Mouse (Mus musculus): ENCODE data around the gene Thbs4. TPM values are rescaled to one million over a fixed set of nuclear protein-coding genes. Genes with fewer than 3 reads are reported as not detected.

Gene Thbs4
- total RNA-seq, 4 experiments from 2014 or later = 16.2 to 32.8 (median 25.5) TPM

DNA sequence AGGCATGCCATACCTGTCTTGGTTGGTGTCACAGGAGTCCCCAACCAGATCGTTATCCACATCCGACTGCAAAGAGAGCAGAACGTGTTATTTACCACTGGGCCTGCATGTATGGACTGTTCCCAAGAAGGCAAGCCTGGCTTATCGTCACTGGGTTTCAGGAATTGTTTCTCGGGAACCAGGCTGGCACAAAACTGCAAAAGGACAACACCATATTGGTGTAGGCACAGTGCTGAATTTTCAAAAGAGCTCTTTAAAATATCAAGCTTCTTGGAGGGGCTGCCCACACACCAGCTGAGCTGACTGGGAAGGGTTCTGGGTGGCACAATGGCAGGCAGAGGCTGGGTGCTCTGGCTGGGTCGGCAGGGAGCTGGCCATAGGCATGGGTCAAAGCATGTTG lies 34.1 kb downstream of the Thbs4 start:
- DNase-seq (ENCODE audit: low spot score in 2 of 2) = peak; percentile 60 to 67

DNA sequence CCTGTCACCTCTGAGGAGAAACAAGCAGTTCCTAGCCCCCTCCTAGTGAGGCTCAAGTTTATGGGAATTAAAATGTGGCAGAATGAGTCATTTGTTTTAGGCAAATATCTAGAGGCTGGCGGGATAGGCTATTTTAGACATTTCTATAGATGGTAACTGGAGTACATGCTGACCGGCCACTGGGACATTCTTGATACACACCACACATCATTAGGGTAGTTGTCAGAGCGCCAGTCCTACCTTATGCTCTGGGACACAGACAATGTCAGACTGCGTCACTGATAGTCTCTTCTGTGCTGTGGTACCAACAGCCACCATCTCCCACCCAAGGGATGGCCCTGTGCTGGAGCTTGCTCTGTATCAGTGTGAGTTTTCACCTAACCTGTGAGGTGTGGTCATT lies 35.5 kb downstream of the Thbs4 start:
- DNase-seq (ENCODE audit: low spot score in 2 of 2) = no peak

DNA sequence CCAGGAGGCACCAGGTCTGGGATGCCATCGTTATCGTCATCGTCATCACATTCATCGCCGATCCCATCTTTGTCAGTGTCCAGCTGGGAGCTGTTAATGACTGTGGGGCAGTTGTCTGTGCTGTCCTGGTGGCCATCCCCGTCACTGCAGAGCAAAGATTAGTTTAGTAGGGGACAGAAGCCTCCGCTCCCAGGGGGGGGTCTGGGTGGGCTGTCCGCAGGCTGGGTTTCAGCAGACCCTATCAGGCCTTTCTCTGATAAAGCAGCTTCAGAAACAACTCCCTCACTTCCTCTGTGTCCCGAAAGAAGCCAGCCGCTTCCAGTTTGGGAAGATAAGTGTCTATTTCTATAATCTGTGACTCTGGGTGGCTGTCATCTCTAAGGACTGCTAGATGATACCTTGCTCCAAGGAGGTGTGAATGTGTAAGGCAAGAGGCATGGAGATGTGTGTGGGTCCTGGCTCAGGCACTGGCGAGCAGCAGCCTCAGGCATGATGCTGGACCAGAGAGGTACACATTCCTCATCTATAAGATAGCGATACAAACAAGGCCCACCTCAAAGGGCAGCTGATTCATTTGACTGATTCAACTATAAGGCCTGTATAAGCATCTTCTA lies 36.5 kb downstream of the Thbs4 start:
- DNase-seq (ENCODE audit: low spot score in 2 of 2) = no peak

DNA sequence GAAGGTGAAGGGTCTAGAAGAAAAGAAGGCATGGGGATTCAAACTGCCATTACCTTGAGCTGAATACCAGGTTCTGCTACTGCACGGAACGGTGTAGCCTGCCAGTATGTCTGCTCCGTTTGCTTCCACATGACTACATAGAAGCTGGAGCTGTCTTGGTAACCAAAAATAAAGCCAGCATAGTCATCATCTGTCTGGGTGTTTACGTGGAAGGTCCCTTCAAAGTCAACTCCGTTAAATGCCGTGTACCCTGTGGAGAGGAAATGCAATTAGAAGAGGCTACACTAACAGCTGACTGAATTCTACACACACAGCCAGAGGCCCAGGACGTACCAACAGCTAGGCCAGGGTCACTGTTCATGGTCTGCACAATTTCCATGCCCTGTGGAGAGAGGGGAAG lies 39.6 kb downstream of the Thbs4 start:
- no peak for DNase-seq (ENCODE audit: low spot score in 2 of 2)

DNA sequence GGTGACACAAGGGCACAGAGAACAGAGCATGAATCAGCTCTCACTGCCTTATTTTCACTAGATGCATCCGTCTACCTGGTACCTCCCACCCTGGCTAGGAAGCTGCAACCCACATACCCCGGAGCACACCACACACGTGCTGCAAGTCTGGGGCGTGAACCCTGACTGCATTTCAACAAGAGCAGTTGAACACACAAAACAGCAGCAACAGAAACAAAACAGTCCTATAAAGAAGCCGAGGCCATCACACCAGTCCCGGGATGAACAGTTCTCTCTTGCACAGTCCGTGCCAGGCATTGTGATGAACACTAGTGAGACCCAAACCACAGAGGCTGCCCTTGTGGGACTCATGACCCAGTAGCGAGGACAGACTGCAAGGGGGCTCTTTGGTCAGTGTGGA lies 40.9 kb downstream of the Thbs4 start:
- no peak for DNase-seq (ENCODE audit: low spot score in 2 of 2)

DNA sequence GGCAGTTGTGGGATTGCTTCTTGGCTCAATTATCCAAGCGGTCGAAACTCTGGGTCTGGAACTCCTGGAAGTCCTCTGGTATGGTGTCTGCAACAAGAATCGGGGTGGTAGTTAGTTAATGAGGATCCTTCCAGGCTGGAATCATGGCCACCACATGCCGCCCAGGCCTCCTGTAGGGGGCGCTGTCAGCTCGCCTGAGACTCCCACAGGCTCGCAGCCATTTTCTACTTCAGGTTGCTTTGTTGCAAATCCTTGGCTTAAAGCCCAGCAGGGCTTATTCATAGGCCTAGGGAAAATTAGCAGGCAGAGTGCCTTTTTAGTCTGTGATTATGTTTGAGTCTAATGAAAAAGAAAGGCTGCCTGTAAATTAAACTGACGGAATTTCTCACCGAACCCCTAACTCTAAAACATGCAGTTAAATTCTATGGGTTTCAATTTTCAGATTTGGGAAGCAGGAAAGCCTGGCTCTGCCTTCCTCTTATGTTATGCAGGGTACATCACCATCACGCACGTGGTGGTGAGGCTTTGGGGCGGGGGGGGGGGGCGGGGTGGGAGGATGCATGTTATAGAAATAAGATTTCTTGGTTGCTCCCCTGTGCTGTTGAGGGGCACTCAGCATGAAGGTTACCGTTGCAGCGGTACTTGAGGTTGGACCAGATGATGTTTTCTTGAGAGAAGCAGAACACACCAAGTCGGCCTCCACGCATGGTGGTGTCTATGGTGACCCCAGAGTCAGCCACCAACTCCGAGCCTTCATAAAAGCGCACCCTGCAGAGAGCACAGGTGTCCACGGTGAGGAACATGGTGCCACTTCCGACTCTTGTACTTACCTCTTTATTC lies 42.7 kb downstream of the Thbs4 start:
- DNase-seq (ENCODE audit: low spot score in 2 of 2) = peak; percentile 93 to 97

DNA sequence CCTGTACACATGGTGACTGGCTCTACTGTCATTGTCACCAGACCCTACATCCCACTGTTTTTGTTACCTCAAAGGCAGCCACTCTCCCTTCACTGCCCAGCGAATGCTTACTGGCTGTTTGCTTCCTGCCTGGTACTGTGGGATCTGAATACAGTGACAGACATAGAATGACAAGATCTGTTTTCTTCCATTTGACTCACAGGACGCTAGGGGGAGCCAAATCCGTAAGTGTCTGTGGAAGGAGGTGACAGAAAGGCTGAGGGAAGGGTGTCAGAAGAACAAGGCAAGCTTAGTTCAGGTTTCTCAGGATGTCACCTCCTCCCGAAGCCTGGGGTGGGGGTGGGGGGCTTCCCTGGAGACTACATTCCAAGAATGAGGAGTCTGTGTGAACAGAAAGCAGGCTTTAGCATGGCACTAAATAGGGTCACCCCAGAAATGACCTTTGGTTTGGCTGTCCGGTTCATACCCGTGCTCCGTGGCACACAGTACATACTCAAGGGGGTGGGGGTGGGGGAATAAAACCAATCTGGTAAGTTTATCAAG lies 43.6 kb downstream of the Thbs4 start:
- peak; percentile 74 to 77 for DNase-seq (ENCODE audit: low spot score in 2 of 2)

DNA sequence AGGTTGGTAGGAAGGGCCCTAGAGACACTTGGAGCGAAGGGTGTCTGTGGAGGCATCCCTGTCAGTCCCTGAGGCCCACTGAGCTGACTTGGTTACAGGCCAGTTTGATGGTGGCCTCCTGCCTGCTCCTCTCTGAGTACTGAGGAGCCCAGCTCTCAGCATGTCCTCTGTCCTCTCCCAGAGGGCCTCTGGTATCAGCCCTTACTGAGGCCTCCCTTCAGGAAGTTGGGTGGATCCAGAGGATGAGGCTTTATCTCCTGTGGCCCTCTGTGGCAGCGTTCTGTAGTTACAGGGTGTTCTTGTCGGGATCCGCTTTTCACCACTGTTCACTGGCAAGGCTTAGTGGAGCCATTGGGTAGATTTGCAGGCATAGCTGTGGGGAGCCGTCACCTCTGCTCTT lies 51.3 kb downstream of the Thbs4 start:
- no peak for DNase-seq (ENCODE audit: low spot score in 2 of 2)

DNA sequence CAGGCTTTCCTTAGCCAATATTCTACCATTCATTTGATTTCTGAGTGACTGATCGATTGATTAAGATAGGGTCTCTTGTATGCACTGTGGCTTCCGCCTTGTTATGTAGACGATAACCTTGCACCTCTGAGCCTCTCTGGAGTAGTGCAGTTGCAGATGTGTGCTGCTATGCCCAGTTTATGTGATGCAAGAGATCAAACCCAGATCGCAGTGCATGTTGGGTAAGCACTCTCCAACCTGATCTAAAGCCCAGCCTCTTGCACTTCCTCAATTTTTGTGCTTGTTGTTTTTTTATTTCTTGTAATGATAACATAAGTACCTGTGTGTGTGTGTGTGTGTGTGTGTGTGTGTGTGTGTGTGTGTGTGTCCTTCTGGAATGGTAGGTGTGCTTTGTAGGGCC lies 51.7 kb downstream of the Thbs4 start:
- no peak for DNase-seq (ENCODE audit: low spot score in 2 of 2)

DNA sequence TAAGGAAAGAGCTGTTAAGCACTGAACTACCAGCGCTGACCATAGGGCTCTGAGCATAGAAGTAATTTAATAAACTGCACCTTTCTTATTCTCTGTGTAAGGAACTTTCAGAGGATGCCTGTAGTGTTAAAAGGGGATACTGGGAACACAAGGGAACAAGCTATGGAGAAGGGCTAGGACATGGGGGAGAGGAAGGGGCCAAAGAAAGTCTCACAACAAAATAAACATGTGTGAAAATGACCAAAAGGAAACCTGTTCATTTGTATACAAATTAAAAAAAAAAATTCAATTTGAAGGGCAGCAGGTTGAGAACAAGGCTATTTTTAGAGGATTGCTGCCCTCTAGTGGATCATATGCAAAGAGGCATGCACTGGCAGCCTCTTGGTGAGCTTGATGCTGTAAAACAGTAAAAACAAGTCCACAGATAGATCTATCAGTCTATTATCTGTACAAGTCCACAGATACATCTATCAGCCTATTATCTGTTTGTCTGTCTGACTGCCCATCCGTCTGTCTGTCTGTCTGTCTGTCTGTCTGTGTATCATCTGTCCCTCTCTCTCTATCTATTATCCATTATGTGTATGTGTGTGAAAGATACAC lies 53.8 kb downstream of the Thbs4 start:
- peak in 1 of 2 experiments; percentile 64 for DNase-seq (ENCODE audit: low spot score in 2 of 2)

DNA sequence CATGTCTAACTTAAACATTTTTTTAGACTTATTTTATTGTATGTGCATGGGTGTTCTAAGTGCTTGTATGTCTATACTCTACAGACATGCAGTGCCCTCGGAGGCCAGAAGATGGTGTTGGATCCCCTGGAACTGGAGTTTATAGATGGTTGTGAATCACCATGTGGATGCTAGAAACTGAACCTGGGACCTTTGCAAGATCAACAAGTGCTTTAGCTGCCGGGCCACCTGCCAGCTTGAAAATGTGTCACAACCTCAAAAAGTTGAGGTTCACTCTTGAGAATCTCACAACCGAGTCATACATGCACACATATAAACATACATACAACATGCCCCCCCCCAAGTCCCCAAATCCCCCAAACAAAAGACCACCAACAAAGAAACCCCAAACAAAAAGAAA lies 54.8 kb downstream of the Thbs4 start:
- no peak for DNase-seq (ENCODE audit: low spot score in 2 of 2)

DNA sequence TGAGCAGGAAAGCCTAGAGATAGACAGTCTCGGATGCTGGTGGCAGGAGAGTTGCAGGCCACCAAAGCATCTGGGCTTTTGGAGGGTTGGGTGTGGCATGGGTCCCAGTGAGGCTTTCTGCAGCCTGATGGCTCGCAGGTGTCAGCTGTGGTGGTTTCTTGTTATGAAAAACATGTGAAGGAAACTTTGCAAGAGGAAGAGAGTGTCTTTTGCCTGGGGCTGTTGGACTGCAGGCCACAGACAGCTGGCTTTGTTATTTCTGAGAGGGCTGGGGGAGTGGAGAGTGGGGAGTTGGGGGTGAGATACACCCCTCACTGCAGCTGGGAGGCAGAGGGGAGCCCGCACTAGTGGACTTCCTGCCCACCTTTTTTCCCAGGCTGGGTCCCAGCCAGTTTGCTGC lies 55.8 kb downstream of the Thbs4 start:
- no peak for DNase-seq (ENCODE audit: low spot score in 2 of 2)

DNA sequence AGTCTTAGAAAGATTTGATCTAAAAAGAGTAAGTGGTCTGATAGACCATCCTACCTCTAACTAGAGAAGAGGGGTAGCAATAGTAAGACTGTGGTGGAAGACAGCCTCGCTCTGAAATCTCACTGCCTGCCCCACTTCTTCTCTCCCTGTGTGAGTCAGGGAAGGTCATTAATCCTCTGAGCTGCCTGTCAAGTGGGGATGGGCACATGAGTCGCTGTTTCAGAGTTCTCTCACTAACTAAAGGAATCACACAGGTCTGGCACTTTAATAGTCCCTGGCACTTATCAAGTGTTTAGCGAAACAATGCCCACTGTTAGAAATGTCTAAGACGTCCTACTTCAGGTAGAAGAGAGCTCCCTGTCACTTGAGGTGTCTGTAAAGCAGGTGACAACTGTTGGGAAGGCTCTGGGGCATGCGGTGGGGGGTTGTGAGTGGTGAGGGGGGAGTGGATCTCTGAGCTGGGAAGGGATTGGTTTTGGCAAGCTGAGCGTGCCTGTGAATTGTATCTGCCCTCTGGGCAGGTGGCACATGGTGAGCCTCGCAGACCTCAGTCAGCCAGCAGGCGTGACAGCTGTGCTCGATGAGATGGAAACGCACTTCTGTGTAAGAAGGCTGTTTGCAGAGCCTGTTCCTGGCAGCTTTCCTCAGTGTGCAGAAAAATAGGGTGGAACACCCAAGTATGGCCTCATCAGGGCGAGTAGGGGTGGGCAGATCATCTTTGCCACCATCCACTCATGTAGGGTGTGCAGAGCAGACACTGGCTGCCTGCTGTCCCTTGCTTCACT lies 57.9 kb downstream of the Thbs4 start:
- DNase-seq (ENCODE audit: low spot score in 2 of 2) = peak in 1 of 2 experiments; percentile 67

DNA sequence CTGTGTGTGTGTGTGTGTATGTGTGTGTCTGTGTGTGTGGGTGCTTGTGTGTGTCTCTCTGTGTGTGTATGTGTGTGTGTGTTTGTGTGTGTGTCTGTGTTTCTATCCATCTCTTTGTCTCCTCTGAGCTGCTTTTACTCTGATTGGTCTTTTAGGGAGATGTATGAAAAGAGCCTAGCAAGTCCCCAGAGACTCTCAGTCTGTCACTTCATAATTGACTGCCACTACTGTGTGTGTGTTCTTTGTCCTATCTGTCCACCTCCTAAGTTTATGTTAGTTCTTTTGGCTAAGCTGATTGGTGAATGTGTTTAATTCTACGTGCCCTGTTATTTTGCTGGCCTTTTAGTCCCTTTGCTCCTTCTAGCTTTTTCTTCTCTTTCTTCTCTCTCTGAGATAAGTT lies 58.9 kb downstream of the Thbs4 start:
- no peak for DNase-seq (ENCODE audit: low spot score in 2 of 2)

DNA sequence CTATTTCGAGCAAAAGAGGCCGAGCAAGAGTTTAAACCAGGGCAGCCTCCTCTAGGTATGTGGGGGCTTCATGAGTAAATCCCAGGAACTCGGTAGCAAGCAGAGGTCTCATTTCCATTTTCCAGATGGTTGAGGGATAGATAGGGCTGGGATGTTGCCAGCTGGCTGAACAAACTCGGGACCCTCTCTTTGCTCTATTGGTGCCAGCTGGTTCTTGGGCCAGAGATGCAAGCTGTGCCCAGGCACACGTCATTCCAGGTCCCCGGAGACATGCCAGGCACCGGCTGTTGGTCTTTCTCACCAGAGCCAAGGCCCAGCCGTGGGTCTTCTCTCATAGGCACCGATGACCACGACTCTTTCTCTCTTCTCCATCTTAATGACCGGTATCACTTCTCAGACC lies 60.9 kb downstream of the Thbs4 start:
- DNase-seq (ENCODE audit: low spot score in 2 of 2) = peak in 1 of 2 experiments; percentile 39

DNA sequence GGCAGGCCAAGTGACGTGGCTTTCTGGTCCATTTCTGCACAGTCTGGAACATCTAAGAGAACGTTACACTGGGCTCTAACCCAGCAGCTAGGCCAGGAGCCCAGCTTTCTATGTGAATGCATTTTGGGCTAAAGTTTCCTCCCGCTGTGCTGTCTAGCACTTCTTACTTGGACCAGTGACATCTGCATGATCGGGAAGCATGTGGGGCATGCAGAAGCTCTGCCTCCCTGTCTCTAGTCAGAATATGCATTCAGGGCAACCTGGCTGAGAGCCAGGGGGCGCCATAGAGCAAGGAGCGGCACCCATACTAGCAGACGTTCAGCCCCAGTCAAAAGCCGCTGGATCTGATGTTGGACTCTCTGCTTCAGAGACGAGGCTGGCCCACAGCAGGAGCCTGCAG lies 61.4 kb downstream of the Thbs4 start:
- peak in 1 of 2 experiments; percentile 47 for DNase-seq (ENCODE audit: low spot score in 2 of 2)

DNA sequence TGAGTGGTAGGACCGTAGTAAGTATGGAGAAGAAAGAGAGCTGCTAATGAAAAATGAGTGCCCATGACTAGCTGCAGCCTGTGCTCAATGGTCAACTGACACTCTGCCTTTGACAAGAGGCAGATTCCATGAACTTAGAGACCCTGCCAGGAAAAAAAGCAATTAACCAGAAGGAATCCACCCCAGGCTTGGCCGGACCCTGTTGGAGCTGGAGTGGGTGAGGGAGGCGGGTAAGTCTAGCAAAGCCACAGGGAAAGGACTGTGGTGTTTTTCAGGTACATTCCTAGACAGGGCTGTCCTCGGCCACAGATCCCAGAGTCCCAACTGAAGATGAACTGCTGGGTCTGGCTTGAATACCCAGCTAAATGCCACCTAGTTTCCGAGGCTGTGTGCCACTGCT lies 61.8 kb downstream of the Thbs4 start:
- no peak for DNase-seq (ENCODE audit: low spot score in 2 of 2)

DNA sequence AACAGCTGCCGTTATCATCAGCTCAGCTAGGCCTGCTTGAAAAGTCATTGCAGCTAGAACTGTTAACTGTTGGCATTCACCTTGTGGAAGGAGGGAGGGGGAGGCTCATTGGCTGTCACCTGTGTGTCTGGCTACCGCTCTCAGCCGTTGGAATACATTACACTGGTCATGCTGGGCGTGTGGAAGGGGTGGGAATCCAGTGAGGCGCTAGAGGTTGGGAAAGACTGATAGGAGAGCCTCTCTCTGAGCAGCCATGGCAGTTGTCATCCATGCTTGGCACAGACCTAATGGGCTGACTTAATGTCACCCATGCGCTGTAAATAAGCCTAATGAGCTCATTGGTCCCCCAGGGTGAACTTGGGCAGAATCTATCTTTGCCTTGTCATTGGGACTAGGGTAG lies 62.8 kb downstream of the Thbs4 start:
- DNase-seq (ENCODE audit: low spot score in 2 of 2) = no peak

DNA sequence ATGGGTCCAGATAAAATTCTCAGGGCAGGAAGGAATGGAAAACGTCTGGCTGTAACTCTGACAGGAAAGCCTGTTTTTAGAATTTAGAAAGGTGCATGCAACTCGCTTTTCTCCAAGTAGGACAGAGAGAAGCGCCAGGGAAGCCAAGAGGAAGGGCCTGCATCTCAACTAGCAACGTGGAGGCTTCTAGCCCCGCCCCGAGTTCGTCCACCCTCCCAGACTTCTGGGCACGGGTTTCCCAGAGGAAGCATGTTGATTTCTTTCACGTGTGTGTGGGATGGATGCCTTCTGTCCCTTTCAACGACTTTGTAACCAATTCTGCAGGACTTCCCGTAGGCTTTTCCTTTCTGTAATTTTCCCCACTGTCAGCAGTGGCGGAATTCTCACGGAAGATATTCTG lies 64.8 kb downstream of the Thbs4 start:
- DNase-seq (ENCODE audit: low spot score in 2 of 2) = no peak

DNA sequence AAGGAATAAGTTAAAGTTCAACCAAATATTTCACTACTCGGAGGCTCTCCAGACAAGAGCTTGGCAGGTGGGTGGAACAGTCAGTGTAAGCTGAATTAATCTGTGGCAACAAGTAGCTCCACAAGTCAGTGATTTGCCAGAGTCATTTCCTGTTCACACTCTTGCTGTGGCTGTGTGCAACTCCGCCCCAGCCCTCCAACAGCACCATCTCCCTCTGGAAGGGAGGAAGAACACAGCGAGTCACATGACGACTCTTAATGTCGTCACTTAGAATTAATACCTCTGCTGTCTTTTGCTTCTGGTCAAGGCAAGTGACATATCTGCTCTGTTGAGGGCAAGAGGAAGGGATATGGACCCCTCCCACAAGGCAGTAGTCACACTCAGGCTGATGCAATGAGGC lies 72.2 kb downstream of the Thbs4 start:
- no peak for DNase-seq (ENCODE audit: low spot score in 2 of 2)

DNA sequence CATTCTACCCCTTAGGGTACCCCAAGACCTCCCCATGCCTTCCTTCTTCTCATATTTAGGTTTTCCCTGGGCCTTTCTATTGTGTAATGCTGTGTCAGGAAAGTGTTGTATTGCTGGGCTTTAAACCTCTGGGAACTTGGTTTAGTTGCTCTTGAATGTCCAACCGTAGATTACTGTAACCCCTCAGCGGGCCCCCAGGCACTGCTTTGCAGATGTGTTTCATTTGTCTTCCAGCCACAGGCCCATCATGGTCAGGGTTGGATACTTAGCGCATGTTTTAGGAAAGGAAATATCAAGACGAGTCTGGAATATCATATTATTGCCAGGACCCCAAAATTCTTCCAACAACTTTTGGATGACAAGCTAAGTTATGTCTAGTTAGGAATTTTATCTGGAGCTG lies 73.6 kb downstream of the Thbs4 start:
- DNase-seq (ENCODE audit: low spot score in 2 of 2) = no peak
